Comparison of ENCODE assay signal across 19 mouse cellular contexts in genomic region chr19:46382275-46382674, GRCm38 (mm10).
"Had no signal": no experiment of that assay in that cellular context is flagged by ENCODE, and none has a peak within 500 bp of the region (broad histone marks: within the 10 kb centered on the region; RNA-seq: fewer than 3 reads in every experiment).

No protein-coding gene starts in this region.

- DNase-seq: layer of hippocampus, adult 9-11 months; layer of hippocampus, postnatal 36 days; liver; lung, adult 2 months; retina, postnatal 1 day; right cerebral cortex, postnatal 4 days; spleen, adult 18-20 months; thymus, adult 18-20 months; thymus, postnatal 25 days had no signal

- H3K27me3 ChIP-seq: hindbrain, embryonic 13.5 days; intestine, embryonic 15.5 days; limb, embryonic 12.5 days; megakaryocyte, embryonic 14.5 days; midbrain, embryonic 15.5 days; neural tube, embryonic 13.5 days had no signal

- H3K4me2 ChIP-seq: hindbrain, embryonic 13.5 days; intestine, embryonic 15.5 days; limb, embryonic 12.5 days; midbrain, embryonic 11.5 days; midbrain, embryonic 15.5 days; neural tube, embryonic 13.5 days had no signal

- H3K9ac ChIP-seq: hindbrain, embryonic 13.5 days; intestine, embryonic 15.5 days; limb, embryonic 12.5 days; liver, embryonic 14.5 days; midbrain, embryonic 15.5 days; neural tube, embryonic 13.5 days had no signal

- H3K27ac ChIP-seq: hindbrain, embryonic 13.5 days; intestine, embryonic 15.5 days; limb, embryonic 12.5 days; liver, embryonic 14.5 days; macrophage; midbrain, embryonic 15.5 days; neural tube, embryonic 13.5 days had no signal

- H3K4me1 ChIP-seq: hindbrain, embryonic 13.5 days; intestine, embryonic 15.5 days; limb, embryonic 12.5 days; megakaryocyte, embryonic 14.5 days; midbrain, embryonic 15.5 days; neural tube, embryonic 13.5 days had no signal

- H3K9me3 ChIP-seq: hindbrain, embryonic 13.5 days; intestine, embryonic 15.5 days; megakaryocyte, embryonic 14.5 days; midbrain, embryonic 15.5 days; neural tube, embryonic 13.5 days had no signal

- H3K4me3 ChIP-seq: hindbrain, embryonic 13.5 days; intestine, embryonic 15.5 days; limb, embryonic 12.5 days; megakaryocyte, embryonic 14.5 days; midbrain, embryonic 15.5 days; neural tube, embryonic 13.5 days had no signal

- ATAC-seq: intestine, embryonic 15.5 days; lung, postnatal 0 days; midbrain, embryonic 15.5 days had no signal
